Mouse (Mus musculus) thymus, adult 2 months (tissue): ENCODE data around the gene Caprin1.

Experiments
- CTCF ChIP-seq: fragments of 200-500 bp; IDR thresholded peaks from 2 replicates; pipeline ENCODE4 v1.5.1; 2012; ENCODE audit warnings: mild to moderate bottlenecking, control low read depth, low read length, moderate library complexity, borderline replicate concordance; ENCODE audit not compliant: control insufficient read depth, poor library complexity, insufficient read depth; ENCODE audit errors: extremely low read depth
- POLR2A ChIP-seq: fragments of 200-500 bp; IDR thresholded peaks from 2 replicates; pipeline ENCODE4 v1.6.1; 2012; ENCODE audit warnings: mild to moderate bottlenecking, low read length, control low read depth, moderate library complexity; ENCODE audit not compliant: control insufficient read depth, poor library complexity, insufficient read depth; ENCODE audit errors: extremely low read depth

DNA sequence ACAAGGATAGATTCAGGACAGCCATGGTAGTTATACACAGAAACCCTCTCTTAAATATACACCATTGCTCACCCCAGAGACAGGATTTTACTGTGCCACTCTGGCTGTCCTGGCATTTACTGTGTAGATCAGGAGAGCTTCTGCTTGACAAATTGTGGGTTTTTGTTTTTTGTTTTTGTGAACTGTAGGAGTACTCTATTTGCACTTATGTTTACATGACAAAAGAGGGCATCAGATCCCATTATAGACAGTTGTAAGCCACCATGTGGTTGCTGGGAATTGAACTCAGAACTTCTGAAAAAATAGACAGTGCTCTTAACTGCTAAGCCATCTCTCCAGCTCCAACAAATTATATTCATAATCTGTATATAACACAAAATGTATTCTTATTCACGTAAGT is 5.4 kb downstream of the Caprin1 start:
- TF ChIP-seq POLR2A: no peak
- no peak for TF ChIP-seq CTCF
